Mouse (Mus musculus) liver, postnatal 0 days (tissue): ENCODE measurements around the gene Prdm2.

ENCODE experiments used
- CTCF ChIP-seq: sonication (generic); IDR thresholded peaks from 2 replicates; pipeline ENCODE4 v1.5.1; 2016; ENCODE audit warnings: antibody characterized with exemption, low read depth
- EP300 ChIP-seq: IDR thresholded peaks from 2 replicates; pipeline ENCODE4 v1.6.1; 2016; ENCODE audit warnings: antibody characterized with exemption, low read depth, mild to moderate bottlenecking

- TF ChIP-seq CTCF (no peak), EP300 (no peak)
These were observed 120.6 kb downstream of the Prdm2 start for GRCm38 (mm10) chr4:143092082-143092701.
